Mouse (Mus musculus) cerebellum, adult 2 months (tissue): ENCODE results near the gene Izumo2. TPM values are rescaled to one million over a fixed set of nuclear protein-coding genes. Genes with fewer than 3 reads are reported as not detected.

Source experiments
- DNase-seq, 2 experiments: peaks; one replicate each; pipeline ENCODE4 v3.0.0; 2021
- H3K27ac ChIP-seq: fragments of 200-500 bp; 2 replicates; pipeline ENCODE4 v1.5.1; 2012; ENCODE audit warnings: low read length, control low read depth, inconsistent platforms; ENCODE audit not compliant: insufficient read depth
- H3K27me3 ChIP-seq: fragments of 200-500 bp; 2 replicates; pipeline ENCODE4 v1.6.1; 2012; ENCODE audit warnings: inconsistent platforms, mild to moderate bottlenecking, low read length, moderate library complexity; ENCODE audit not compliant: control insufficient read depth, insufficient read depth
- H3K4me1 ChIP-seq: fragments of 200-500 bp; 2 replicates; pipeline ENCODE4 v1.6.1; 2011; ENCODE audit warnings: low read length; ENCODE audit not compliant: control insufficient read depth, insufficient read depth
- H3K4me3 ChIP-seq: fragments of 200-500 bp; replicated peaks from 2 replicates; pipeline ENCODE3; 2011; ENCODE audit warnings: mild to moderate bottlenecking, low read depth, low read length, control low read depth; ENCODE audit not compliant: insufficient read depth
- CTCF ChIP-seq: fragments of 200-500 bp; IDR thresholded peaks from 2 replicates; pipeline ENCODE4 v1.5.1; 2011; ENCODE audit warnings: low read depth, mild to moderate bottlenecking, control low read depth, low read length, moderate library complexity, borderline replicate concordance; ENCODE audit not compliant: insufficient read depth
- POLR2A ChIP-seq: fragments of 200-500 bp; IDR thresholded peaks from 2 replicates; pipeline ENCODE4 v1.6.1; 2011; ENCODE audit warnings: low read length, control low read depth, borderline replicate concordance; ENCODE audit not compliant: insufficient read depth
- WGBS: fragments of 180-500 bp; shearing (Covaris S2); methylation state at CpG from one replicate; pipeline ENCODE4 v1.1.7; 2018; 5-methylcytosine and 5-hydroxymethylcytosine counted together
- polyA plus RNA-seq: library from polyadenylated mRNA; depleted of rRNA; stranded (reverse); fragments of >200 nt; gene quantifications from 2 replicates; pipeline ENCODE4 v1.2.3, GENCODE M21; 2012

The Izumo2 gene
- polyA plus RNA-seq, 1 experiment = not detected

DNA sequence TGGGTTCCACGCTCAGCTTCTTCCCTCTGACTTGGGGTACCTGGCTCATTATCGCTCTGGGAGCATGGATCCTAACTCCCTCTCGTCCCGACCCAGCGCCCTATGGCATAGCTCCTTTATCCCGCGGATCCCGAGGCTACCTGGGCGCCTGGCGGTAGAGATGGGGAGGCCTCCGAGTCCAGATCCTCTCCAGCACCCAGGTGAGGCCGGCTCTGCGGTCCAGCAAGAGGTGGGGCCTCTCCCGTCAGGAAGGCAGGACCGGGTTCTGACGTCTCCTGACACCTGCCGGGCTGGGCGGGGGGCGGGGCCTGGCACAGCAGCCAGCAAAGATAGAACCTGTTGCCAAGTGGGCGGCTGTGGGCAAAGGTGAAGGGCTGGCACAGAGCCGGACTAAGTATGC, 39.4 kb upstream of the Izumo2 start:
- WGBS = 25% methylated on average over 21 of the region's 21 CpGs
- Histone ChIP-seq H3K4me1 (peaks cover 5% of the 10 kb centered on the region; the same call in 1 of the 2 replicates), H3K27me3 (no peaks in the 10 kb centered on the region), H3K4me3 (no peak overlapping the region), H3K27ac (no peak overlapping the region)
- TF ChIP-seq CTCF (no peak), POLR2A (no peak)
- peak in 1 of 2 experiments; percentile 39 for DNase-seq

DNA sequence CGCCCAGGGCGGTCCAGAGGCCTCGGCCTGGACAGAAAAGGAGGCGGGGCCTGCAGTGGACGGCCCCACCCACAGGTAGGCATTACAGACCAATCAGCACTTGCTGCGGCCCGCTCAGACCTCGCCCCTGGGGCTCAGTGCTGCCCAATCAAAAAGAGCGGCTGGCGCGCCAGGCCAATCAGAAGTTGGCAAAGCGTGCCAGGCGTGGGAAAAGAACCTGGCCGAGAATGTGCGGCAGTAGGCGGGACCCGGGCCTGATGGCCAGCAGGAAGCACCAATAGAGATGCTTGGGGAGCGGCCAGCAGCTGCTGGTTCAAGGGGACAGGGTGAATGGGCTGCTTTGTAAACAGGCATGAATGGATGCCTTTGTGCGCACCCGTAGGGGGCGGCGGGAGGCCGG, 37.7 kb upstream of the Izumo2 start, which contains the start of gene Myh14:
TSS of gene Myh14 (minus strand) at position 41 of the 400 bp plus-strand sequence.
- Histone ChIP-seq H3K27me3 (no peaks in the 10 kb centered on the region), H3K4me1 (peaks cover 5% of the 10 kb centered on the region; the same call in 1 of the 2 replicates), H3K27ac (peak within 1 kb of the TSS; percentile 32), H3K4me3 (peak within 1 kb of the TSS; percentile 50)
- TF ChIP-seq CTCF (no peak), POLR2A (0 out of 2 replicates have a peak, but pooled peaks have one; percentile 7)
- WGBS = under 1% methylated on average over 23 of the region's 23 CpGs
- peak; percentile 97 to 99 for DNase-seq

DNA sequence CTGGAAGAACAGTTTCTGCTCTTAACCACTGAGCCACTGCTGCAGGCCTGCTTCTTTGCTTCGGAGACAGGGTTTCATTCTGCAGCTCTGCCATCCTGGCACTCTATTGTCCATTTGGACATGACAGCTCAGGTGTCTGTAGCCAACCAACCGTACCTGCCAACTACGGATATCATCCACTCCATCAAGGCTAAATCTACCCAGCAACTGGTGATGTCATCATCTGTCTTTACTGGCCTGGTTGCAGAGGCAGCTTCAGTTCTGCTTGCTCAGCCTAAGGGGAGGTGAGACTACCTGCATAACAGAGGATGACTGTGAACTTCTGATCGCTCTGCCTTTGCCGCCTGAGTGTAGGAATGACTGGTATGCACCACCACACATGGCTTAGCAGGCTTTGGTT, 36.3 kb upstream of the Izumo2 start:
- H3K4me3 ChIP-seq = no peak overlapping the region
- peaks cover 13% of the 10 kb centered on the region for H3K4me1 ChIP-seq
- DNase-seq = peak in 1 of 2 experiments; percentile 62
- 54% methylated on average over 5 of the region's 5 CpGs for WGBS
- no peak overlapping the region for H3K27ac ChIP-seq
- TF ChIP-seq CTCF = no peak
- TF ChIP-seq POLR2A = no peak
- H3K27me3 ChIP-seq = no peaks in the 10 kb centered on the region

GRCm38 (mm10) chr7:44674511-44674910, 34.0 kb upstream of the Izumo2 start:
- H3K27me3 ChIP-seq = no peaks in the 10 kb centered on the region
- no peak overlapping the region for H3K4me3 ChIP-seq
- DNase-seq = no peak
- WGBS = 85% methylated on average over 4 of the region's 4 CpGs
- TF ChIP-seq CTCF (no peak), POLR2A (no peak)
- no peak overlapping the region for H3K27ac ChIP-seq
- peaks cover 20% of the 10 kb centered on the region for H3K4me1 ChIP-seq

GRCm38 (mm10) chr7:44675171-44675570, 33.4 kb upstream of the Izumo2 start:
- H3K27ac ChIP-seq = no peak overlapping the region

DNA sequence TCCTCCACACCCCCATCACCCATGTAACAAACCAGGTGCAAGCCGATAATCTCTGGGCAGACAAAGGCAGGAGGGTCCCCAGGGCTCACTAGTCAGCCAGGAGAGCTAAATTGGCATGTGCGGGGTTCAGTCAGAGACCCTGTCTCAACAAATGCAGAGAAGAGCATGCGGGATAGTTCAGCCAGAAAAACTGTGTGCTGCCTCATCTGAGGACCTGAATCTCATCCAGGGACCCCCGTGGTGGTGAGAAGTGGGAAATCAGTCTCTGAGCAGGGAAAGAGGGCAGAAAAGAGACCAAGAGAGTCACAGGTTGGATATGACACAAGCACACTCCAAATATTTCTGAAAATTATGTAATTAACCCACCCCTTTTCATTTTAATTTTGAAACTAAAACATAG, 32.4 kb upstream of the Izumo2 start:
- TF ChIP-seq CTCF (no peak), POLR2A (no peak)
- Histone ChIP-seq H3K4me3 (no peak overlapping the region), H3K4me1 (peaks cover 20% of the 10 kb centered on the region), H3K27me3 (no peaks in the 10 kb centered on the region), H3K27ac (peak overlapping the region; percentile 32)
- DNase-seq = peak; percentile 61 to 62
- 16% methylated on average over 4 of the region's 4 CpGs for WGBS

More at GRCm38 (mm10) chr7:44675171-44675570, 33.4 kb upstream of the Izumo2 start:
- no peak for DNase-seq
- Histone ChIP-seq H3K27me3 (no peaks in the 10 kb centered on the region), H3K4me3 (no peak overlapping the region), H3K4me1 (peaks cover 20% of the 10 kb centered on the region)
- WGBS = 70% methylated on average over 6 of the region's 6 CpGs
- TF ChIP-seq POLR2A (no peak), CTCF (no peak)

DNA sequence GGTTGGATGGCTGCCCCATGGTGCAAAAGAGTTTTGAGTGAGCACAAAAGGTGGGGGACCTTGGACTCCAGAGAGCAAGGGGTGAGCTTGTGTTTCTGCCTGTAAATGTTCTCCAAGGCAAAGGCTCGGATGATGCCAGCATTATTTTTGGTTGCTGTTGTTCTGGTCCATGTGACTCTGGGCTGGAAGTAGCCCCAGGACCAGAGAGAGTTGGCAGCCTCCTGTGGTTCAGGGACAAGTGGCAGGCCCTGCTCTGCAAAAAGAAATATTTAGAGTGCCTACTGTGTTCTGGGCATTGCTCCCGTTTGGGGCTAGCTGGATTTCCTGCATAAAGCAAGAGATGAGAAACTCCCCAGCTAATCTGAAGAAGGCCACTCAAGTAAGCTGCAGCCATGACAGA, 31.9 kb upstream of the Izumo2 start:
- H3K27me3 ChIP-seq = no peaks in the 10 kb centered on the region
- peak; percentile 84 to 95 for DNase-seq
- peak overlapping the region; percentile 32 for H3K27ac ChIP-seq
- H3K4me1 ChIP-seq = peaks cover 15% of the 10 kb centered on the region
- TF ChIP-seq POLR2A (peak; percentile 12; the same call in 1 of the 2 replicates), CTCF (no peak)
- H3K4me3 ChIP-seq = no peak overlapping the region
- WGBS = 2% methylated on average over 2 of the region's 2 CpGs

DNA sequence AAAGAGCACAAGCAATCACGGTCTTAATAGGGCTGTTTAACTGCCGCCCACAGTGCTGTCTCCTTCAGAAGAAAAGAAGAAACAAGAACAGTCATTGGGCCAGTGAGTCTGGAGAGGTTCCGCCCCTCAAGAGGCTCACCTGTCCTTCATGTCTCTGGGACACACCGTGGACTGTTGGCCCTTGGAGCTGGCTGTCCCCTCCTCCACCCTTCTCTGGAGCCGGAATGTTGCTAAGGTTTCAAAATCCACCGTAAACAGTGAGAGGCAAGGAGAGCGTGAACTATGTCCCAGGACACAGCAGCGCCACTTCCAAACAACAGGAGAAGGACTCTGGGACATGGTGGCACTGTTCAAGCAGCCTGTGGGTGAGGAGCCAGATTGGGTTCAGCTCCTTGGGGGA, 24.9 kb upstream of the Izumo2 start:
- DNase-seq = no peak
- H3K4me1 ChIP-seq = no peaks in the 10 kb centered on the region; the same call in 1 of the 2 replicates
- H3K27ac ChIP-seq = no peak overlapping the region
- H3K27me3 ChIP-seq = no peaks in the 10 kb centered on the region
- TF ChIP-seq CTCF (no peak), POLR2A (no peak)
- 81% methylated on average over 8 of the region's 8 CpGs for WGBS
- no peak overlapping the region for H3K4me3 ChIP-seq
